Mouse (Mus musculus) forebrain, embryonic 10.5 days (tissue): ENCODE data around the gene Prr7. TPM values are rescaled to one million over a fixed set of nuclear protein-coding genes. Genes with fewer than 3 reads are reported as not detected.

Source experiments
- microRNA-seq: library from miRNA; unstranded; fragments of <30 nt; microRNA quantifications from one replicate; pipeline ENCODE4, GENCODE M21; 2017
- polyA plus RNA-seq: library from polyadenylated mRNA; unstranded; fragments of >200 nt; fragmentation: Nextera tagmentation; extraction: Ambion mirVana; gene quantifications from 2 replicates; pipeline ENCODE4 v1.2.1, GENCODE M21; 2016

The Prr7 gene
- polyA plus RNA-seq, 1 experiment from 2014 or later, result 0.88 TPM

Small RNA genes lying within 50 kb of the gene (microRNA-seq; reads per million reads assigned to microRNA genes)
- gene Mir6943, result not detected
- gene Mir6944, result 109 reads per million, percentile 49 among the genes with 10 or more reads in this experiment
- not detected for gene Mir6945

Other genes with a start within 250 kb of the Prr7 start
- 502 and 512 TPM in 2 replicates for gene Prelid1, start 143.8 kb upstream of the Prr7 start, polyA plus RNA-seq
- 67.1 and 76.5 TPM in 2 replicates for gene Rab24, start 142.3 kb upstream of the Prr7 start, polyA plus RNA-seq
- 23.0 and 28.5 TPM in 2 replicates for gene Mxd3, start 134.4 kb upstream of the Prr7 start, polyA plus RNA-seq
- gene Lman2, start 101.5 kb upstream of the Prr7 start, polyA plus RNA-seq, result 97.8 and 100 TPM in 2 replicates
- 0.34 and 0.58 TPM in 2 replicates for gene Rgs14, start 94.5 kb upstream of the Prr7 start, polyA plus RNA-seq
- gene Slc34a1, start 66.1 kb upstream of the Prr7 start, polyA plus RNA-seq, result not detected in 2 replicates
- not detected in 2 replicates for gene Pfn3, start 49.0 kb upstream of the Prr7 start, polyA plus RNA-seq
- not detected in 2 replicates for gene F12, start 37.5 kb upstream of the Prr7 start, polyA plus RNA-seq
- gene Grk6, start 19.2 kb upstream of the Prr7 start, polyA plus RNA-seq, result 44.8 and 51.1 TPM in 2 replicates
- gene Dbn1, start 23.8 kb downstream of the Prr7 start, polyA plus RNA-seq, result 346 and 355 TPM in 2 replicates
- gene Pdlim7, start 49.4 kb downstream of the Prr7 start, polyA plus RNA-seq, result 200 and 209 TPM in 2 replicates
- gene Dok3, start 65.0 kb downstream of the Prr7 start, polyA plus RNA-seq, result 3.3 and 4.2 TPM in 2 replicates
- 96.5 and 98.2 TPM in 2 replicates for gene Ddx41, start 72.4 kb downstream of the Prr7 start, polyA plus RNA-seq
- 55.6 and 57.8 TPM in 2 replicates for gene Fam193b, start 106.9 kb downstream of the Prr7 start, polyA plus RNA-seq
- gene Tmed9, start 109.5 kb downstream of the Prr7 start, polyA plus RNA-seq, result 129 and 141 TPM in 2 replicates
- 26.6 and 28.9 TPM in 2 replicates for gene B4galt7, start 135.6 kb downstream of the Prr7 start, polyA plus RNA-seq
- 51.6 and 54.5 TPM in 2 replicates for gene Caml, start 158.7 kb downstream of the Prr7 start, polyA plus RNA-seq
- 44.1 and 48.0 TPM in 2 replicates for gene Ddx46, start 170.8 kb downstream of the Prr7 start, polyA plus RNA-seq
- gene B230219D22Rik, start 228.9 kb downstream of the Prr7 start, polyA plus RNA-seq, result 46.7 and 48.7 TPM in 2 replicates